Mouse (Mus musculus) G1E (cell line): ENCODE data around the gene Pde10a.

Experiments used
- CTCF ChIP-seq: IDR thresholded peaks from 2 replicates; pipeline ENCODE4 v1.5.1; 2012; ENCODE audit warnings: low read depth, low read length, inconsistent platforms, mixed read lengths
- GATA1 ChIP-seq: IDR thresholded peaks from 2 replicates; pipeline ENCODE4 v1.6.1; 2012; ENCODE audit warnings: borderline replicate concordance, low read length, inconsistent platforms, mixed read lengths
- GATA2 ChIP-seq: IDR thresholded peaks from 2 replicates; pipeline ENCODE4 v1.6.1; 2012; ENCODE audit warnings: low read depth, low read length, inconsistent platforms, borderline replicate concordance
- POLR2AphosphoS5 ChIP-seq: IDR thresholded peaks from 2 replicates; pipeline ENCODE4 v1.6.1; 2012; ENCODE audit warnings: low read depth, low read length, inconsistent platforms; ENCODE audit not compliant: insufficient replicate concordance
- TAL1 ChIP-seq: conservative IDR thresholded peaks from 2 replicates; pipeline ENCODE4 v1.6.1; 2012; ENCODE audit warnings: low read depth, low read length, inconsistent platforms, mixed read lengths

- TF ChIP-seq CTCF (no peak), GATA1 (no peak), POLR2AphosphoS5 (no peak), TAL1 (no peak), GATA2 (no peak)
Measured at GRCm38 (mm10) chr17:8580360-8580759, 55.2 kb downstream of the Pde10a start.
